Mouse (Mus musculus) C2C12 (cell line): ENCODE data around the gene Gdpgp1.

Source experiments
- CTCF ChIP-seq: IDR thresholded peaks from one replicate; pipeline ENCODE4 v1.5.1; 2011; ENCODE audit not compliant: control insufficient read depth, insufficient read depth, insufficient read length
- MAX ChIP-seq: IDR thresholded peaks from one replicate; pipeline ENCODE4 v1.6.1; 2011; ENCODE audit warnings: mild to moderate bottlenecking, control low read depth
- MYOD1 ChIP-seq: IDR thresholded peaks from one replicate; pipeline ENCODE4 v1.6.1; 2011; ENCODE audit warnings: low read depth; ENCODE audit not compliant: control insufficient read depth, insufficient read length
- MYOG ChIP-seq: IDR thresholded peaks from one replicate; pipeline ENCODE4 v1.6.1; 2011; ENCODE audit not compliant: control insufficient read depth, insufficient read length; ENCODE audit errors: extremely low read depth
- USF1 ChIP-seq: IDR thresholded peaks from one replicate; pipeline ENCODE4 v1.6.1; 2011; ENCODE audit warnings: low read depth, mild to moderate bottlenecking, control low read depth, moderate library complexity

- TF ChIP-seq USF1, result no peak
- no peak for TF ChIP-seq MAX
- no peak for TF ChIP-seq CTCF
- no peak for TF ChIP-seq MYOG
- no peak for TF ChIP-seq MYOD1
Observed at GRCm38 (mm10) chr7:80267764-80268163, 35.1 kb downstream of the Gdpgp1 start.
